ENCODE assay signal across 8 mouse cellular contexts in the genomic region with DNA sequence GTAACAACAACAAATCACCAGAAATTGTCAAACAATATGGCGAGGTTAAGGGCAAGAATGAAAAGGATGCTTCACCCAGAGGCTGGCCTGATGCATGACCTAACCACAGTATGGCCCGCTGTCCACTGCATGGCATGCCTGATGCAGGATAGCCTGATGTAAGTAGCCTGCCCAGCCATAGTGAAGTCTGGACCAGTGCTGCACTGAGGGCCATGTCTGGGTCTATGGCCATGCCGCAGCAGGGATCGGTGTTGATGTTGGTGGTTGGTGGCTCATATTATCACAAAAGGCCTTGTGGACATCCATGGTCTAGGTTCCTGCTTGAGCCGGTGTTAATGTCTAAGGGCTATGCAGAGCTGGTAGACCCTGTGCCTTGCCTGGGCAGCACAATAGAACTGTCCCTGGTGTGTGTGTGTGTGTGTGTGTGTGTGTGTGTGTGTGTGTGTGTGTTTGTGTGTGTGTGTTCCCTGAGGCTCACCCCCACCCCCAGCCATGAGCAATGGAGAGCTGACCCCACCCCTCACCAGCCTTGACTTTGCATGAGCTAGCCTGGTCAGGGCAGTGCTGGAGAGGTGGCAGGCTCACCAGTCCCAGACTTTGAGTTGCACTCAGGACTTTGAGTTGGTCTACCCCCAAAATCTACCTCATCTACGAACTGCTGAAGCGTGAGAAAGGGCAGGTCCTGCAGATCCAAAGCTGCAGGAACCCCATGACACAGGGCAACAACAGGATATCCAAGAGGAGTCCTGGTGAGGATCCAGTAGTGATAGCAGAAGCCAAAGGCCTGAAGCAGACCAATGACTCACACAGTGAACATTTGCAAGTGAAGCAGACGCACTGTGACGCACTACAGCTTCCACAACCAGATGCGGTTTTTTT. TPM values are rescaled to one million over a fixed set of nuclear protein-coding genes. Genes with fewer than 3 reads are reported as not detected.
A peak's percentile ranks its signal among the peaks of the same experiment; 100 is the strongest.
DNase-seq lines count a peak whose midpoint lies in the region; ATAC-seq lines count a peak whose summit lies in the region.

No protein-coding gene starts in this region.

- no peak overlapping the region for H3K4me2 ChIP-seq in liver, embryonic 11.5 days
- H3K4me2 ChIP-seq in heart, embryonic 15.5 days = peak overlapping the region; percentile 27; the same call in 1 of the 2 replicates
- no peak overlapping the region for H3K4me2 ChIP-seq in midbrain, embryonic 11.5 days

- H3K4me3 ChIP-seq in liver, embryonic 11.5 days (ENCODE audit: low read depth, low read length) = no peak overlapping the region
- H3K4me3 ChIP-seq in heart, embryonic 15.5 days = no peak overlapping the region
- H3K4me3 ChIP-seq in midbrain, embryonic 11.5 days (ENCODE audit: low read depth, low read length) = no peak overlapping the region

- no peak overlapping the region for H3K27ac ChIP-seq in liver, embryonic 11.5 days (ENCODE audit: low read depth, low read length)
- 0 out of 2 replicates have a peak overlapping the region, but pooled peaks have one; percentile 22 for H3K27ac ChIP-seq in heart, embryonic 15.5 days
- no peak overlapping the region for H3K27ac ChIP-seq in midbrain, embryonic 11.5 days (ENCODE audit: low read depth, low read length)

- no peaks in the 10 kb centered on the region for H3K36me3 ChIP-seq in liver, embryonic 11.5 days (ENCODE audit: control insufficient read depth, insufficient read depth, low read length)
- no peaks in the 10 kb centered on the region for H3K36me3 ChIP-seq in heart, embryonic 15.5 days
- no peaks in the 10 kb centered on the region for H3K36me3 ChIP-seq in midbrain, embryonic 11.5 days (ENCODE audit: control insufficient read depth, insufficient read depth, low read length)

- no peaks in the 10 kb centered on the region for H3K27me3 ChIP-seq in liver, embryonic 11.5 days (replicated peaks; ENCODE audit: control insufficient read depth, insufficient read depth, low read length)
- H3K27me3 ChIP-seq in heart, embryonic 15.5 days = 0 out of 2 replicates have a peak, but pooled peaks cover 6% of the 10 kb centered on the region
- peaks cover 3% of the 10 kb centered on the region for H3K27me3 ChIP-seq in midbrain, embryonic 11.5 days (ENCODE audit: control insufficient read depth, insufficient read depth, low read length)

- no peaks in the 10 kb centered on the region for H3K9me3 ChIP-seq in liver, embryonic 11.5 days (ENCODE audit: control insufficient read depth, low read length)
- H3K9me3 ChIP-seq in heart, embryonic 15.5 days (replicated peaks) = no peaks in the 10 kb centered on the region
- no peaks in the 10 kb centered on the region for H3K9me3 ChIP-seq in midbrain, embryonic 11.5 days (ENCODE audit: control insufficient read depth, low read length)

- no peak overlapping the region for H3K9ac ChIP-seq in liver, embryonic 11.5 days (ENCODE audit: low read depth, low read length)
- no peak overlapping the region for H3K9ac ChIP-seq in heart, embryonic 15.5 days
- no peak overlapping the region for H3K9ac ChIP-seq in midbrain, embryonic 11.5 days (ENCODE audit: low read length)

- H3K4me1 ChIP-seq in liver, embryonic 11.5 days (replicated peaks; ENCODE audit: control insufficient read depth, insufficient read depth, low read length) = peaks cover 5% of the 10 kb centered on the region
- H3K4me1 ChIP-seq in heart, embryonic 15.5 days (replicated peaks) = peaks cover 9% of the 10 kb centered on the region
- peaks cover 1% of the 10 kb centered on the region; the same call in 1 of the 2 replicates for H3K4me1 ChIP-seq in midbrain, embryonic 11.5 days (ENCODE audit: control insufficient read depth, insufficient read depth, low read length)

- 75% methylated on average over 10 of the region's 10 CpGs for WGBS in liver, embryonic 11.5 days
- 67% methylated on average over 10 of the region's 10 CpGs for WGBS in heart, embryonic 15.5 days
- WGBS in midbrain, embryonic 11.5 days = 73% methylated on average over 10 of the region's 10 CpGs

- ATAC-seq in liver, embryonic 11.5 days (replicated peaks; ENCODE audit: low FRiP score) = 0 out of 2 replicates have a peak, but pooled peaks have one; percentile 24
- ATAC-seq in heart, embryonic 15.5 days (replicated peaks; ENCODE audit: insufficient number of reproducible peaks, insufficient read depth, low FRiP score, low read depth) = peak; percentile 68
- ATAC-seq in midbrain, embryonic 11.5 days (ENCODE audit: low FRiP score) = peak; percentile 54

- no peak for DNase-seq in liver, embryonic 11.5 days (ENCODE audit: low spot score)
- DNase-seq in liver = no peak
- peak; percentile 50 for DNase-seq in adrenal gland, postnatal 14 days
- no peak for DNase-seq in midbrain, embryonic 11.5 days (ENCODE audit: low spot score, missing footprints)
- no peak for DNase-seq in c-Kit-positive CD71-positive TER-119-positive erythroid progenitor cells, embryonic 14.5 days (ENCODE audit: low spot score)
- DNase-seq in left cerebral cortex, adult 9 months (ENCODE audit: low spot score in 2 of 2) = no peak
- no peak for DNase-seq in spleen, postnatal 36 days (ENCODE audit: low spot score in 2 of 2)

RNA-seq across cellular contexts. Expression of a gene that starts 7.0 kb away (rescaled TPM):
- polyA plus RNA-seq in liver, embryonic 11.5 days (2014; fragmentation: Nextera tagmentation; extraction: Ambion mirVana) = not detected in 2 replicates
- total RNA-seq in adrenal gland, postnatal 14 days (2021) = 1.3 and 16.9 TPM in 2 replicates
- polyA plus RNA-seq in heart, embryonic 15.5 days (2015; fragmentation: Nextera tagmentation; extraction: Ambion mirVana) = 0.31 and 1.5 TPM in 2 replicates
- polyA plus RNA-seq in midbrain, embryonic 11.5 days (2014; fragmentation: Nextera tagmentation; extraction: Ambion mirVana) = 0.28 TPM in 1 of 2 replicates, not detected in the other
